Mouse (Mus musculus) bone marrow macrophage, adult 2 months (primary cell): ENCODE results near the gene Ankrd33b.

Experiments used
- CTCF ChIP-seq: IDR thresholded peaks from 2 replicates; pipeline ENCODE4 v1.5.1; 2012; ENCODE audit warnings: low read depth, mild to moderate bottlenecking, low read length, moderate library complexity
- POLR2A ChIP-seq: IDR thresholded peaks from 2 replicates; pipeline ENCODE4 v1.6.1; 2012; ENCODE audit warnings: mild to moderate bottlenecking, low read depth, low read length, borderline replicate concordance

DNA sequence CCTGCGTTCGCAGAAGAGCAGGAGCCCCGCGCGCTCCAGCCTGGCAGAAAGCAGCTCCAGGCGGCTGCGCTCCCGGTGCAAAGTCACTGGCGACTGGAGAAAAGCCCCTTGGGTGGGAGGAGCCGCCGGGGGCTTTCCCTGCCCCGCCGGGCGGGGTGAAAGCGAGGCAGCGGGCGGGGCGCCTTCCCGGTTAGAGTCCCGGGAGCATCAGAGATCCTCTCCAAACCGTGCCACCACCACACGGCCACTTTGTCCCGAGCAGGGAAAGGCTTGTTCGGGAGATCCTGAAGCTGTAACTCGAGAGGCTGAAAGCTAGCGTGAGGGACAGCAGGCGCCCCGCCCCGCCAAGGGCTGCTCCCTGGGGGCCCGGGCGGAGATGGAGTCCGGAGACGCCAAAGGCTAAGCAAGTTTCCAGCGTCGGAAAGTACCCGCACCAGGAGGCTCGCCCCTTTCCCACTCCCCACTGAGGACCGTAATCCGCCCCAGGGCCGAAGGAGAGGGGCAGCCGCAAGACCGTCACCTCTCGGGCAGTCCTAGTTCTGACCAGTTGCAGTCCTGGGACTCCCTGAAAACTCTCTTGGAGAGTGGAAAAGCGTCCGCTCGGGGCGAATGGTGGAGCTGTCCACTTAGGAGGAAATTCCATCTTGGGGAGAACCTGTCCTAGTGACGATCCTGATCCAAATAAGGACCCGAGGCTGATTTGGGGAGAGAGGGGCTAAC is at the start of gene Ankrd33b:
- TF ChIP-seq CTCF: no peak
- TF ChIP-seq POLR2A: 0 out of 2 replicates have a peak, but pooled peaks have one; percentile 3
